Mouse (Mus musculus) urinary bladder, postnatal 4 days (tissue): ENCODE measurements around the gene Srebf2.
A peak's percentile ranks its signal among the peaks of the same experiment; 100 is the strongest.

ENCODE experiments used
- DNase-seq, 2 experiments: peaks; one replicate each; pipeline ENCODE4 v3.0.0; 2021 to 2022; ENCODE audit warnings: low spot score in 2 of 2

The Srebf2 gene

DNA sequence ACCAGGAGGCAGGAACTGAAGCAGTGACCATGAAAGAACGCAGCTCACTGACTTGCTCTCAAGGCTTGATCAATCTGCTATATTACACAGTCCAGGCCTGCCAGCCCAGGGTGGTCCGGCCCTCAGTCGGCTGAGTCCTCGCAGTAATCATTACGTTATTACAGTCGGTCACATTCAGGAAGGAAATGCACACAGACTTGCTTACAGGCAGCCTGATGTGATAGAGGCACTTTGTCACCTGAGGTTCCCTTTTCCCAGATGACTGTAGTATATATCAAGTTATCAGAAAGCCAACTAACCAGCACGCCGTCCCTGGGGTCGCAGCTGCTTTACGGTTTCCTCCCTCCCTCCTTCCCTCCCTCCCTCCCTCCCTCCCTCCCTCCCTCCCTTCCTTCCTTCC is 9.9 kb downstream of the Srebf2 start:
- no peak for DNase-seq

- DNase-seq, result no peak
Observed at GRCm38 (mm10) chr15:82158243-82159035, 11.5 kb downstream of the Srebf2 start.

DNA sequence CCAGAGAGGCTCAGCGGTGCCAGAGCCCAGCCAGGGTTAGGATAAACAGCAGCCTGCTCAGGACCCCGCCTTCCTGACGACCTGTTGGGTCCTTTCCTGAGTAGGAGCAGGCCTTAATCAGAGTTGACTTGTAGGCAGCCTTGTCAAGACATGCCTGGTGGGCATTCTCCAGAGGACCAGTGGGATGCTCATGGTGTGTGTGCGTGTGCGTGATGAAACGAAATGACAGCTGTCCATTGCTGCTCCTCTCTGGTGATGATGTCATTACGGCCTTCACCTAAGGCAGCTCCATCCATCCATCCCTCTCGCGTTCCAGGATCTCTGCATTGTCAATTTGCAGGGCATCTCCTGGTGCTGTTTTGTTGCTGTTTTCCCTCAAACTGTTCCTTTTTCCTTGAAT is 12.5 kb downstream of the Srebf2 start:
- no peak for DNase-seq

- DNase-seq, result no peak
Observed at GRCm38 (mm10) chr15:82160731-82161640, 14.0 kb downstream of the Srebf2 start.

DNA sequence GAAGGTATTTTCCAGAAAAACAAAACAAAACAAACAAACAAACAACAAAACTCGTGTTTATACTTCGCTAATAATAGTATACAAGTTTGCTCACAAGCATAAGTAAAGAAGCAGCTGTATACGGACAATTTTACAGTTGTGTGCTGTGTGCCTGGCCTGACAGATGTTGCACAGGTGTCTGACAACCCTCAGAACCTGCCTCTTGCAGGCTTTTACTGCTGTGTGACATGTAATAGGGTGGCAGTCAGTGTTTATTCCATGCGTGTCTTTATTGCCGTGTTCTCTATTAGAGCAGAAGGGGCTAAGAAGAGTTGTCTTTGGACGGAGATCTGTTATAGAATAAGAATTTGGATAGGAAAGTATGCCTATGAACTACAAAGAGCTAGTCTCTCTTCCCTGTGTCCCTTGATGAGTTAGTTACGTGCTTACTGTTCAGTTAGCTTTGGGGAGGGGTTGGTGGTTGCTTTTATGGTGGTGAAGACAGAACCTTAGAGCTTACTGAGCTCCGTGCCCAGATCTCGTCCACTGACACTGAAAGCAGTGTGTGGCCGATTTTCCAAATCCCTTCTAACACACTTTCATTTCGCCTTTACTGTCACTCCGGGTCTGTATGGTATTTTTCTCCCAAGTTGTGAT is 15.1 kb downstream of the Srebf2 start:
- no peak for DNase-seq

DNA sequence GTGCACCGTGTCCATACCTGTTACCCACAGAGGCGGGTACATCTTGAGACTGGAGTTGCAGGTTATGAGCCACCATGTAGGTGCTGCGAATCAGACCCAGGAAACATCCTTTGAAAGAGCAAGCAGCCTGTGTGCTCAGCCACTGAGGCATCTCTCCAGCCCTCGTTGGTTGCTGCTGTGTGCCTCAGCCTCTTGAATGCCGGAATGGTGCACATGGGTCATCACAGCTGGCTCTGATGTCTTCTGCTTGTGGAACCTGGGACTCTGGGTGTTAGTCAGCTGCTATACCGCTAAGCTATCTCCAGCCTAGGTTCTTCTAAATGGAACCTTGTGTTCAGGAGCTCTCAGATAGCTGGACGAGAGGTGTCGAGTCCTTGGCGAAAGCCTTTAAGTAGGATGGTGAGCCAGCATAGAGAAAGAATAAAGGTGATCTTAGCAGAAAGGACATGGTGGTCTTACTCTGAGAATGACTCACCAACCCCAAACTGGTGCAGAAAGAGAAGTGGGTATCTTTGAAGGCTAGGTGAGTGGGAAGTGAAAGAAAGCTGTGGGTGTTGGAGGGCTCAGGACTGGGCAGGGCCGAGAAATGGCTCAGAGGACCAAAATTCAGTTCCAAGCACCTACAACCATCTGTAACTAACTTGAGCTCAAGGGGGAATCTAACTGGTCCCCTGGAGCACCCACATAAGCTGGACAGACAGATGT is 16.5 kb downstream of the Srebf2 start:
- no peak for DNase-seq

GRCm38 (mm10) chr15:82164061-82164399 is 17.0 kb downstream of the Srebf2 start:
- DNase-seq, result no peak

DNA sequence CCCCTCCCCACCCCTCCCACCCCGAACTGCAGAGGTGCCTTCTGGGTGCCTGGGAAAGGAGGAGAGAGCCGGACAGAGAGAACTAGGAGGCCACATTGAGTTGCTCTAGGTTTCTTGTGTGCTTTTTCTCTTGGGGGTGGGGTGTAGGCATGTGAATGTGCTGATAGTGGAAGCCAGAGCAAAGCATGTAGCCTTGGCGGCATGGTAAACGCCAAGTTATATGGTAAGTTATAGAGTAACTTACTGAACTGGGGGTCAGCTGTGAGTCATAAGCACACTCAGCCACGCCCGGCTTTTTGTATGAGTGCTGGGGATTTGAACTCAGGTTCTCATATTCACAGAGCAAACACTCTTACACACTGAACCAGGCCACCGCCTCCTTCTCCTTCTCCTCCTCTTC is 17.5 kb downstream of the Srebf2 start:
- no peak for DNase-seq

DNA sequence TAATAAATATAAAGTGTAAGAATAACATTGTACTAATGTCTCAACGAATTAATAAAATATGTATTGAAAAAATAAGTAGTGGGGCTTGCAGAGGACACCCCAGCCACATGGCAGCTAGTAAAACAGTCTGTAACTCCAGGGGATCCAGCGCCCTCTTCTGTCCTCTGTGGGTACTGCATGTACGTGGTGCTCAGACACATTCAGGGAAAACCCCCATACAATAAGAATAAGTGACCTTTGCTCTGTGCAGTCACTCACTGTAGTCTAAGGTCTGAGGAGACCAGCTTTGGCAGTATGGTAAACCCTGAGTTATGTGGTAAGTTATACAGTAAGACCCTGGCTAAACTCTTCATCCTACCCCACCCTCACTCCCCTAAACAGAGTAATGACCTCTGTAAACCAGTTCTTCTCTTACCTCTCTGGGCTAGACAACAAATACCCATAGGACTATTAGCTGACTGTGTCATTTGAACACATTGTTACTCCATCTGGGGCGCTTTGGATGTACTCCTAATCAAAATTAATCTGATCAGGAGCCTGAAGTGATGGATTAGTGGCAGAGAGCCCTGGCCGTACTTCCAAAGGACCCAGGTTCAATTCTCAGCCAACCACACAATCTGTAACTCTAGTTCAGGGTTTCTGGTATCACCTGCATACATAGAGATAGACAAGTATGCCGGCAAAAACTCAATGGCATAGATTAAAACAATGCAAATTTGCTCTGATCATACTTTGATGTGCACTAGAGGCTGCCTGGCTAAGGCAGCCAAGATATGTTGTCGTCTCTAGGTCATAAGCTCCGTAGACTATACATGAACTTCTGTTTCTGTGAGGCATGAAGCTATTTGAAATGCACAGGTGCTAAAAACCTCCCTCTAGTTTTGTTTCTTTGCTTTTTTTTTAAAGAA is 18.6 kb downstream of the Srebf2 start:
- peak; percentile 65 to 87 for DNase-seq

DNA sequence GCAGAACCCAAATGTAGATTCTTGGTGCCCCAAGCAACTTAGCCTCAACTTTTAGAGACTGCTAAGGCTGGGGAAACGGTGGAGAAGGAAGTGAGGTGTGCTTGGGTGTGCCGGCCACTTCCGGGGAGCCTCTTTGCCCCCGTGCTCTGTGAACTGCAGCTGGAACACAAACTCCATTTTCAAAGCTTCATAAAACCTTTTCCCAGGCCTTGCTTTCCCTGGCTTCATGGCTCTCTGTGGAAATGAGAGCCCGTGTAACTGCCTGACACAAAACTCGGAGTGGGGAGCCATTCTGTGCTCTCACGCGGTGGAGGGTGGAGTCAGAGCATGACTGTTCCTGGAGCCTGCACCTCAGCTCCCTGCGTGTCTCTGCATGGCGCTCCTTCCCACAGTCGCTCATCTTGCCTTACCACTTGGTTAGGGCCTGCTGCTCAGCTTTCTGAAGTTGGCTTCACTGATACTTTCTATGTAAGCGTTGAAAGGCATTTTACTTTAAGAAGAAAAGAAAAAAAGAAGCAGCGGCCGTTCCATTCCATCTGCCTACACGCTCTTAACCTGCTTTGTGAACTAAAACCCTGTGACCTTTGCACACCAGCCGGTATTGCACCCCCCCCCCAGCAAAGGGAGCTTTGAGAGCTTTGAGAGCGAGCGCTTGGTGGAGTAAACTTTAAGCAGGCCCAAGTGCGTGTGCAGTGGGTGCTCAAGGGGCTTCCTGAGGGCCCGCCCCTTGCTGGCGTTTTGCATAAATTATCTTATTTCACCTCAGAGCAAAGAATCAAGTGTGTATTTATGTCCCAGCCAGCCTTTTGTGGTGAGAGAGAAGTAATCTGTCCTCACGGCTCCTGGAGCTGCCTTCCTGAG is 19.5 kb downstream of the Srebf2 start:
- no peak for DNase-seq

- DNase-seq, result no peak
Observed at GRCm38 (mm10) chr15:82167201-82168168, 20.5 kb downstream of the Srebf2 start.

- DNase-seq, result no peak
Observed at GRCm38 (mm10) chr15:82169671-82170070, 22.7 kb downstream of the Srebf2 start.

DNA sequence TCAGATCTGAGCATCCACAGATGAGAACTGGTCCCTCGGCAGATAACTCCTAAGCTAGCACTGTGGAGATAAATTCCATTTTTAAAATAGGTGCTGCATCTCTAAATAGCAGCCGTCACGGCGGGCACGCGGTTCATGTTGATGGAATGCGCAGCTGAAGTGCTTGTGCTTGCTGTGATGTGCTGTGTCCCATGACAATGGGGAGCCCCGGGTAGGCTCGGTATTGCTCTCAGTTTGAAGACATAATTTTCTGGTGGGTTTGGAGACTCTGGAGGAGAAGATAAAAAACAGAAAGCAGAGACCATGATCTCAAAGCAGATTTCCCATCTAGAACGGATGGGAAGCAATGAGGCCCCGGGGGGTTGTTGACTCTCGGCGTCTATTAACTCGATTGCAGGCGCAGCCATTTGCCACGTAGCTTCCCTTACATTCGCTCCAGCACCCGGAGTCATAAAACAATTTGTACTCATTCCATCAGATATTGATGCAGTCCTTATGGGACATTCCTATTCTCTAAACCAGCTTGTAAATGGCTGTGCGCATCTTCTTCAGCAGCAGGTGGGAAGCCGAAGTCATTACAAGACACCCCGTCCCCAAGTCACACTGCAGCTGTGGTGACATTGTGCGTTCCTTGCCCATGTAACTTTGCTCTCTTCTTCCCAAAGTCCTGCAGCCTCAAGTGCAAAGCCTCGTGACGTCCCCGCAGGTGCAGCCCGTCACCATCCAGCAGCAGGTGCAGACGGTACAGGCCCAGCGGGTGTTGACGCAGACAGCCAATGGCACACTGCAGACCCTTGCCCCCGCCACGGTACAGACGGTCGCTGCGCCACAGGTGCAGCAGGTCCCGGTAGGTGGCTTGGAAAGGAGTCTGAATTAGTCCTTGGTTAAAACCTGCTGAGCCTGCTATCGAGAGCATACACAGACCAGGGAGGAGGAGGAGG is 23.7 kb downstream of the Srebf2 start:
- DNase-seq, result no peak

- DNase-seq, result no peak
Observed at GRCm38 (mm10) chr15:82172648-82173047, 25.7 kb downstream of the Srebf2 start.

GRCm38 (mm10) chr15:82175091-82175490 is 28.1 kb downstream of the Srebf2 start:
- no peak for DNase-seq

DNA sequence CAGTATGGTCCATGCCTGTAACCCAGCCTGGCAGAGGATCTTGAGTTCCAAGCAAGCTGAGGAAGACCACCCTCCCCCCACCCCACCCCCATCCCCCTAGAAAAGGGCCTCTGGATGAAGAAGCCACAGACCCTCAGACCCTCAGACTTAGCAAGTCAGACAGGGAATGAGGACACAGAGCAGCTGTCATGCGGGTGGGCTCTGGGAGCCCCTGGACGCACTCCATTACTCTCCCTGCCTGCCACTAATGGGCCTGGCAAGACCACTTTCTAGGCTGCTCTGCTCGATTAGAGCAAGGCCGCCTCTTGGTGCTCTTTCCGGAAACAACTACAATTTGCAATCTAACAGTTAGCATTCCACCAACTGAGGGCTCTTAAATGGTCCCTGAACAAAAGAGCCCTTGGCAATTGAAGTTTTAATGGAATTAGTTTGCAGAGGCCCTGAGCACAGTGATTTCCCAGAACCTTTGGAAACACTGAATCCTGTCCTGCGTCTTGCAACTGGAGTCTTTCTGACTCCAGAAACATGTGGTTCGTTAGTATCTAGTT is 30.8 kb downstream of the Srebf2 start:
- DNase-seq, result no peak

GRCm38 (mm10) chr15:82181131-82181530 is 34.1 kb downstream of the Srebf2 start:
- no peak for DNase-seq
